Mouse (Mus musculus): ENCODE measurements around the gene Tpst2. TPM values are rescaled to one million over a fixed set of nuclear protein-coding genes. Genes with fewer than 3 reads are reported as not detected.
A peak's percentile ranks its signal among the peaks of the same experiment; 100 is the strongest.

Gene Tpst2
- polyA plus RNA-seq, 1 experiment from 2014 or later = 35.6 TPM

GRCm38 (mm10) chr5:112297257-112297656, 20.8 kb downstream of the Tpst2 start:
- Histone ChIP-seq H3K27ac (ENCODE audit: low read depth, low read length) (peak overlapping the region; percentile 21; the same call in 1 of the 2 replicates), H3K36me3 (ENCODE audit: control insufficient read depth, insufficient read depth, low read length) (no peaks in the 10 kb centered on the region), H3K9ac (ENCODE audit: low read depth, low read length) (no peak overlapping the region), H3K4me1 (ENCODE audit: control insufficient read depth, insufficient read depth, low read depth, low read length) (no peaks in the 10 kb centered on the region; the same call in 1 of the 2 replicates), H3K4me3 (ENCODE audit: low read length) (no peak overlapping the region), H3K27me3 (replicated peaks; ENCODE audit: control insufficient read depth, insufficient read depth, low read length) (no peaks in the 10 kb centered on the region), H3K4me2 (ENCODE audit: low read length) (no peak overlapping the region), H3K9me3 (ENCODE audit: control insufficient read depth, low read length) (no peaks in the 10 kb centered on the region)
- WGBS = 58% methylated on average over 2 of the region's 2 CpGs
- no peak for ATAC-seq

GRCm38 (mm10) chr5:112298226-112298988, 21.9 kb downstream of the Tpst2 start:
- Histone ChIP-seq H3K9ac (ENCODE audit: low read depth, low read length) (no peak overlapping the region), H3K9me3 (ENCODE audit: control insufficient read depth, low read length) (no peaks in the 10 kb centered on the region), H3K27ac (ENCODE audit: low read depth, low read length) (no peak overlapping the region), H3K36me3 (ENCODE audit: control insufficient read depth, insufficient read depth, low read length) (no peaks in the 10 kb centered on the region), H3K4me1 (ENCODE audit: control insufficient read depth, insufficient read depth, low read depth, low read length) (no peaks in the 10 kb centered on the region; the same call in 1 of the 2 replicates), H3K4me3 (ENCODE audit: low read length) (no peak overlapping the region), H3K27me3 (replicated peaks; ENCODE audit: control insufficient read depth, insufficient read depth, low read length) (no peaks in the 10 kb centered on the region), H3K4me2 (ENCODE audit: low read length) (no peak overlapping the region)
- WGBS = 91% methylated on average over 12 of the region's 12 CpGs
- ATAC-seq = no peak

- ATAC-seq = no peak
- WGBS = 80% methylated on average over 4 of the region's 4 CpGs
- H3K27ac ChIP-seq (ENCODE audit: low read depth, low read length) = no peak overlapping the region
These were observed 22.9 kb downstream of the Tpst2 start for GRCm38 (mm10) chr5:112299399-112299798.

DNA sequence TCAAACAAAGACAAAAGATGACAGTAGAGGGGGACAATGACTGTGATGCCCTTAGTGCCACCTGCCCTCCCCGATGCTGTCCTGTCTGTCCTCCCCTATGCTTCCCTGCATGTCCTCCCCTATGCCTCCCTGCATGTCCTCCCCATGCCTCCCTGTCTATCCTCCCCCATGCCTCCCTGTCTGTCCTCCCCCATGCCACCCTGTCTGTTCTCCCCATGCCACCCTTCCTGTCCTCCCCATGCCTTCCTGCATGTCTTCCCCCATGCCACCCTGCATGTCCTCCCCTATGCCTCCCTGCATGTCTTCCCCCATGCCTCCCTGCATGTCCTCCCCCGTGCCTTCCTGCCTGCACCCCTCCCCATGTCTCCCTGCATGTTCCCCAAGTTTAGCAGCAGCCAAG, 23.6 kb downstream of the Tpst2 start:
- Histone ChIP-seq H3K9ac (ENCODE audit: low read depth, low read length) (no peak overlapping the region), H3K36me3 (ENCODE audit: control insufficient read depth, insufficient read depth, low read length) (no peaks in the 10 kb centered on the region), H3K27me3 (replicated peaks; ENCODE audit: control insufficient read depth, insufficient read depth, low read length) (no peaks in the 10 kb centered on the region), H3K27ac (ENCODE audit: low read depth, low read length) (no peak overlapping the region), H3K4me3 (ENCODE audit: low read length) (no peak overlapping the region), H3K9me3 (ENCODE audit: control insufficient read depth, low read length) (no peaks in the 10 kb centered on the region), H3K4me2 (ENCODE audit: low read length) (no peak overlapping the region), H3K4me1 (ENCODE audit: control insufficient read depth, insufficient read depth, low read depth, low read length) (no peaks in the 10 kb centered on the region; the same call in 1 of the 2 replicates)
- no peak for ATAC-seq
- 81% methylated on average over 2 of the region's 2 CpGs for WGBS

More at GRCm38 (mm10) chr5:112299399-112299798, 22.9 kb downstream of the Tpst2 start:
- Histone ChIP-seq H3K4me3 (ENCODE audit: low read length) (no peak overlapping the region), H3K9me3 (ENCODE audit: control insufficient read depth, low read length) (no peaks in the 10 kb centered on the region), H3K36me3 (ENCODE audit: control insufficient read depth, insufficient read depth, low read length) (no peaks in the 10 kb centered on the region), H3K4me2 (ENCODE audit: low read length) (no peak overlapping the region), H3K4me1 (ENCODE audit: control insufficient read depth, insufficient read depth, low read depth, low read length) (no peaks in the 10 kb centered on the region; the same call in 1 of the 2 replicates), H3K27me3 (replicated peaks; ENCODE audit: control insufficient read depth, insufficient read depth, low read length) (no peaks in the 10 kb centered on the region), H3K9ac (ENCODE audit: low read depth, low read length) (no peak overlapping the region)

DNA sequence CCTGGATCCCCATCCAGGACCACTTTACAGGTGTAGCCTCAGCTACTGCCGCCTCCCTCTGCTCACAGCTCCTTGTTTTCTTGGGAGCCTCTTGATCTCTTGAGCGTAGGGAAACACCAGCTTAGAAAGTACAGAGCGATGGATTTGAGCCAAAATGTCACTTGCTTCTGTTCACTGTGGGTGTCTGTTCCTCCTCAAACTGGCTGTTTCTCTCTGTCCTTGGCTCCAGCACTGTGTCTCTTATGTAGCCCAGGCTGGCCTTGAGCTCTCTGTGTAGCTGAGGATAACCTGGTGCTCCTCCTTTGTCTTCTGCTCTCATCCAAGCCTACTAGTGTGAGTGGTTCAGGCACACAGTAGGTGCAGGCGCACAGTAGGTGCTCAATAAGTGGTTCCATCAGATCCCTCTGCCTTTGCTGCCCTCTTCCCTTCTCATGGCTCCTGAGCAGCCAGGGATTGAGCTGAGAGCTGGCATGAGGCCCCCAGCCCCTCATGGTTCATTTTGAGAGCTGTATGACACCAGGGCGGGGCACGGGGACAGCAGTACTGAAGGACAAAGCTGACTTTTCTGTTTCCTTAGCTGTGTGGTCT, 24.3 kb downstream of the Tpst2 start:
- H3K36me3 ChIP-seq (ENCODE audit: control insufficient read depth, insufficient read depth, low read length) = no peaks in the 10 kb centered on the region
- H3K4me1 ChIP-seq (ENCODE audit: control insufficient read depth, insufficient read depth, low read depth, low read length) = no peaks in the 10 kb centered on the region; the same call in 1 of the 2 replicates
- WGBS = 92% methylated on average over 6 of the region's 6 CpGs
- no peaks in the 10 kb centered on the region for H3K9me3 ChIP-seq (ENCODE audit: control insufficient read depth, low read length)
- H3K4me2 ChIP-seq (ENCODE audit: low read length) = no peak overlapping the region
- H3K27ac ChIP-seq (ENCODE audit: low read depth, low read length) = no peak overlapping the region
- no peak for ATAC-seq
- no peak overlapping the region for H3K9ac ChIP-seq (ENCODE audit: low read depth, low read length)
- no peak overlapping the region for H3K4me3 ChIP-seq (ENCODE audit: low read length)
- H3K27me3 ChIP-seq (replicated peaks; ENCODE audit: control insufficient read depth, insufficient read depth, low read length) = no peaks in the 10 kb centered on the region

DNA sequence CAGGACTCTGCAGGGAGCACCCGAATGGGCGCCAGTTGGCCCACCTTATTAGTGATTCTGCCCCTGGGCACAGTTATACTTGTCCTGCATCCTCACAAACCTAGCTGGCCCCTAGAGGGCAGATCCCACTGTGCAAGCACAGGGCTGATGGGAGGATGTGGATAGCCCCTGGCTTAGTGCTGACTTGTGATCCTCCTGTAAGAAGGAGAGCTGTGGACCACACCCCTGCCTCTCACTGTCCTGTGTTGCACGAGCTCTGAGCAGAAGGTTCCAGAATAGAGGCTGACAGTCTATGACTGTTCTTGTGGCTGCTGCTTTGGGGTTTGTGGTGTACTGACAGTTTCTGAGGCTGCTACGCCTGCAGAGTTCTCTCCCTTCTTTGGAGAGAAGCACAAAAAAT, 25.2 kb downstream of the Tpst2 start:
- no peak for ATAC-seq
- no peak overlapping the region for H3K9ac ChIP-seq (ENCODE audit: low read depth, low read length)
- H3K27ac ChIP-seq (ENCODE audit: low read depth, low read length) = no peak overlapping the region
- H3K27me3 ChIP-seq (replicated peaks; ENCODE audit: control insufficient read depth, insufficient read depth, low read length) = no peaks in the 10 kb centered on the region
- H3K36me3 ChIP-seq (ENCODE audit: control insufficient read depth, insufficient read depth, low read length) = no peaks in the 10 kb centered on the region
- no peak overlapping the region for H3K4me3 ChIP-seq (ENCODE audit: low read length)
- WGBS = 83% methylated on average over 4 of the region's 4 CpGs
- H3K4me2 ChIP-seq (ENCODE audit: low read length) = no peak overlapping the region
- H3K9me3 ChIP-seq (ENCODE audit: control insufficient read depth, low read length) = no peaks in the 10 kb centered on the region
- no peaks in the 10 kb centered on the region; the same call in 1 of the 2 replicates for H3K4me1 ChIP-seq (ENCODE audit: control insufficient read depth, insufficient read depth, low read depth, low read length)

GRCm38 (mm10) chr5:112302310-112302709, 25.8 kb downstream of the Tpst2 start:
- ATAC-seq = no peak
- 86% methylated on average over 5 of the region's 5 CpGs for WGBS
- no peaks in the 10 kb centered on the region for H3K4me1 ChIP-seq (ENCODE audit: control insufficient read depth, insufficient read depth, low read depth, low read length)

DNA sequence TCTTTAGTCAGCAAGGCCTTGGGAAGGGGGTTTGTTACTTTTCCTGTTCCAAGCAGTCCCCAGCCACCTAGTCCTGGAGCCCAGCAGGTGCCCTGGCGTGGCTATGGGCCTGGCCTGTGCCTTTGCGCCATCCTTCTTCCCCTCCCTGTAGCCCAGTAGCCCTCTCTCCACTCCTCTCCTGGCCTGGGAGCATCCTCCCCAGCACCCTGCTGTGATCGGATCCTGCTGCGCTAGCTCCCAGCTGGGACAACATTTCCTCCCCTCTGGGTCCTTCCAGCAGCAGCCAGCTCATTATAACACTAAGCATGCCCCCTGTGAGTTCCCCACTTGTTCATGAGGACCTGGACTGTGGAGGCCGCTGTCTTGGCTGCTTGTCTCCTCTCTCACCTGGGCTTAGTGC, 29.4 kb downstream of the Tpst2 start:
- no peak overlapping the region for H3K4me2 ChIP-seq (ENCODE audit: low read length)
- no peaks in the 10 kb centered on the region for H3K4me1 ChIP-seq (ENCODE audit: control insufficient read depth, insufficient read depth, low read depth, low read length)
- no peaks in the 10 kb centered on the region for H3K9me3 ChIP-seq (ENCODE audit: control insufficient read depth, low read length)
- WGBS = 67% methylated on average over 5 of the region's 5 CpGs
- no peak overlapping the region for H3K4me3 ChIP-seq (ENCODE audit: low read length)
- H3K27ac ChIP-seq (ENCODE audit: low read depth, low read length) = no peak overlapping the region
- no peak for ATAC-seq
- H3K27me3 ChIP-seq (replicated peaks; ENCODE audit: control insufficient read depth, insufficient read depth, low read length) = no peaks in the 10 kb centered on the region
- H3K36me3 ChIP-seq (ENCODE audit: control insufficient read depth, insufficient read depth, low read length) = peaks cover 12% of the 10 kb centered on the region
- H3K9ac ChIP-seq (ENCODE audit: low read depth, low read length) = peak overlapping the region; percentile 22; the same call in 1 of the 2 replicates

More at GRCm38 (mm10) chr5:112302310-112302709, 25.8 kb downstream of the Tpst2 start:
- Histone ChIP-seq H3K27ac (ENCODE audit: low read depth, low read length) (no peak overlapping the region), H3K27me3 (replicated peaks; ENCODE audit: control insufficient read depth, insufficient read depth, low read length) (no peaks in the 10 kb centered on the region), H3K9me3 (ENCODE audit: control insufficient read depth, low read length) (no peaks in the 10 kb centered on the region), H3K36me3 (ENCODE audit: control insufficient read depth, insufficient read depth, low read length) (no peaks in the 10 kb centered on the region; the same call in 1 of the 2 replicates), H3K4me3 (ENCODE audit: low read length) (no peak overlapping the region), H3K4me2 (ENCODE audit: low read length) (no peak overlapping the region), H3K9ac (ENCODE audit: low read depth, low read length) (no peak overlapping the region)

DNA sequence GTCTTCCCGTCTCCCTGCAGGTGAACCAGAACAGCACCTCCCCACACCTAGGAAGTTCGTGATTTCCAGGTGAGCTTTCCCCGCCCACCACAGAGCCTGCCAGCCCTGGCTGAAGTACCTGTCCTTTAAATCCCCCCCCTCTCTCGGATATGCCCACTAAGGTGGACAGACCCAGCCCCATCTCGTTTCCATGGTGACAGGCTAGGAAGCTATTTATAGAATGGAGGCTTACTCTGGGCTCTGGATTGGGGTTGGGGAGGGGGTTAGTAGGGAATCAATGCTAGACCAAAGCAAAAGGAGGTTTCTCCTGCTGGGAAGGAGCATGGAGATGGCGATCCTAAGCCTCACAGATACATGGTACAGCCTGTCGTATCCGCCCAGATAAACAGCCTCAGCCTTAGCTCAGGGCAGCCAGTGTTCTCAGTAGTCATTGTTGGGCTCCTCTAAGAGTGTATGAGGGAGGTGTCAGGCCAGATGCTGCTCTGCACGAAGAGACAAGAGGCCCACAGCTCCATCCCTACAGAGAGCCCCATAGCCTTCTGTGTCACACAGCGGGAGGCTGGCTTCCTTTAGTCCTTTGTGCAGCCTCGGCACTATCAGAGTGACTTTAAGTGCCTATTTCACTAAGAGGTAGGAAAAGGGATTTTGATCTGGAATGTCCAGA, 36.9 kb downstream of the Tpst2 start:
- Histone ChIP-seq H3K4me3 (ENCODE audit: low read length) (no peak overlapping the region), H3K4me1 (ENCODE audit: control insufficient read depth, insufficient read depth, low read depth, low read length) (no peaks in the 10 kb centered on the region), H3K36me3 (ENCODE audit: control insufficient read depth, insufficient read depth, low read length) (peaks cover 7% of the 10 kb centered on the region), H3K4me2 (ENCODE audit: low read length) (no peak overlapping the region), H3K27me3 (replicated peaks; ENCODE audit: control insufficient read depth, insufficient read depth, low read length) (no peaks in the 10 kb centered on the region), H3K9me3 (ENCODE audit: control insufficient read depth, low read length) (no peaks in the 10 kb centered on the region), H3K27ac (ENCODE audit: low read depth, low read length) (no peak overlapping the region), H3K9ac (ENCODE audit: low read depth, low read length) (no peak overlapping the region)
- 56% methylated on average over 11 of the region's 11 CpGs for WGBS
- peak; percentile 65; the same call in 1 of the 2 replicates for ATAC-seq

Measured in hindbrain, embryonic 16.5 days (tissue).